In the genomic region with DNA sequence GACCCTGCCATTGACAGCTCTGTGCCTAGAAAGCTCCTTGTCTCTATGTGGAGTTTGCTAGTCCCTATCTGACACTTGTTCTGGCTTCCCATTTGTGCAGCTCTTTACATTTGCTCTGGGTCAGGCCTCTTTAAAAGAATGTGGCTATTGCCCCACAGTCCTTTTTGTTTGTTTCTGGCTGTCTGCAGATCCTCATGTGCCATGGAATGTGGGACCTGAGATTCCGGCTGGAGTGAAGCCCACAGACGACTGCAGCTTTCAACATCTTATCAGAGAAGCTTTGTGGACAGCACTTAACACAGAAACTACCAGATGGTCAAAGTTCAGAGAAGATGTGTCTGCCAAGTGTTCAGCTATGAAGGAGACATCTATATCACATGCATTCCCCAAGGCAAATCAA, we compare ENCODE assay signal across 17 mouse cellular contexts.
DNase-seq lines count a peak whose midpoint lies in the region; ATAC-seq lines count a peak whose summit lies in the region.
"Had no signal": no experiment of that assay in that cellular context is flagged by ENCODE, and none has a peak within 500 bp of the region (broad histone marks: within the 10 kb centered on the region; RNA-seq: fewer than 3 reads in every experiment).

No protein-coding gene starts in this region.

- H3K27ac ChIP-seq in heart, embryonic 15.5 days, result peak overlapping the region; percentile 33; the same call in 1 of the 2 replicates
- 0 out of 2 replicates have a peak overlapping the region, but pooled peaks have one; percentile 1 for H3K27ac ChIP-seq in lung, embryonic 16.5 days (ENCODE audit: low read length)
- H3K27ac ChIP-seq: forebrain, embryonic 13.5 days; heart, adult 2 months; hindbrain, embryonic 15.5 days; limb, embryonic 15.5 days had no signal

- no peak overlapping the region for H3K9ac ChIP-seq in heart, embryonic 15.5 days
- H3K9ac ChIP-seq in lung, embryonic 16.5 days (ENCODE audit: low read length), result no peak overlapping the region
- H3K9ac ChIP-seq: forebrain, embryonic 13.5 days; hindbrain, embryonic 15.5 days; limb, embryonic 15.5 days had no signal

- WGBS in heart, embryonic 15.5 days, result 40% methylated on average over 2 of the region's 2 CpGs
- 44% methylated on average over 2 of the region's 2 CpGs for WGBS in lung, embryonic 16.5 days

- no peaks in the 10 kb centered on the region for H3K36me3 ChIP-seq in heart, embryonic 15.5 days
- no peaks in the 10 kb centered on the region for H3K36me3 ChIP-seq in lung, embryonic 16.5 days (ENCODE audit: control insufficient read depth, insufficient read depth, low read length)
- H3K36me3 ChIP-seq: hindbrain, embryonic 15.5 days; limb, embryonic 15.5 days had no signal

- peaks cover 8% of the 10 kb centered on the region for H3K4me1 ChIP-seq in heart, embryonic 15.5 days (replicated peaks)
- no peaks in the 10 kb centered on the region for H3K4me1 ChIP-seq in lung, embryonic 16.5 days (replicated peaks; ENCODE audit: control insufficient read depth, insufficient read depth, low read length)
- H3K4me1 ChIP-seq: forebrain, embryonic 13.5 days; hindbrain, embryonic 15.5 days; limb, embryonic 15.5 days had no signal

- ATAC-seq in heart, embryonic 15.5 days (replicated peaks; ENCODE audit: insufficient number of reproducible peaks, insufficient read depth, low FRiP score, low read depth), result peak; percentile 22; the same call in 1 of the 2 replicates
- ATAC-seq in lung, embryonic 16.5 days (ENCODE audit: low read depth), result no peak
- ATAC-seq: forebrain, embryonic 13.5 days; intestine, embryonic 16.5 days; midbrain, embryonic 16.5 days had no signal

- DNase-seq in heart, adult 18-20 months, result peak; percentile 3 to 10
- DNase-seq in heart, adult 8-10 months (ENCODE audit: low spot score), result no peak
- DNase-seq in testis, postnatal 10 days (ENCODE audit: low spot score), result no peak
- DNase-seq in cerebellum, postnatal 14 days, result no peak
- DNase-seq in right cerebral cortex, postnatal 25 days, result no peak
- DNase-seq: B cell, adult 2 months; cerebellum, postnatal 10 days; layer of hippocampus, postnatal 36 days; thymus, adult 2 months had no signal

- no peak overlapping the region for H3K4me2 ChIP-seq in heart, embryonic 15.5 days
- no peak overlapping the region for H3K4me2 ChIP-seq in lung, embryonic 16.5 days (ENCODE audit: low read depth, low read length)
- H3K4me2 ChIP-seq: forebrain, embryonic 13.5 days; hindbrain, embryonic 15.5 days; limb, embryonic 15.5 days had no signal

- no peaks in the 10 kb centered on the region for H3K9me3 ChIP-seq in heart, embryonic 15.5 days (replicated peaks)
- no peaks in the 10 kb centered on the region for H3K9me3 ChIP-seq in lung, embryonic 16.5 days (ENCODE audit: control insufficient read depth, low read length)
- H3K9me3 ChIP-seq: forebrain, embryonic 13.5 days; hindbrain, embryonic 15.5 days; limb, embryonic 15.5 days had no signal

- H3K27me3 ChIP-seq in heart, embryonic 15.5 days, result no peaks in the 10 kb centered on the region
- peaks cover 5% of the 10 kb centered on the region; the same call in 1 of the 2 replicates for H3K27me3 ChIP-seq in lung, embryonic 16.5 days (ENCODE audit: control insufficient read depth, insufficient read depth, low read depth, low read length)

- H3K4me3 ChIP-seq in heart, embryonic 15.5 days, result no peak overlapping the region
- H3K4me3 ChIP-seq in lung, embryonic 16.5 days (ENCODE audit: low read length), result no peak overlapping the region
- H3K4me3 ChIP-seq: forebrain, embryonic 13.5 days; heart, adult 2 months; hindbrain, embryonic 15.5 days; limb, embryonic 15.5 days had no signal

Comparison
In these comparisons a context has a peak if more than half of its experiments do, and no peak if none do; other contexts are left out.
1. DNase-seq: peak in heart, adult 18-20 months (2 of 2); none in heart, adult 8-10 months (single experiment), testis, postnatal 10 days (single experiment), cerebellum, postnatal 14 days (0 of 2) and right cerebral cortex, postnatal 25 days (single experiment).